Comparison of ENCODE assay signal across 16 mouse cellular contexts in the genomic region with DNA sequence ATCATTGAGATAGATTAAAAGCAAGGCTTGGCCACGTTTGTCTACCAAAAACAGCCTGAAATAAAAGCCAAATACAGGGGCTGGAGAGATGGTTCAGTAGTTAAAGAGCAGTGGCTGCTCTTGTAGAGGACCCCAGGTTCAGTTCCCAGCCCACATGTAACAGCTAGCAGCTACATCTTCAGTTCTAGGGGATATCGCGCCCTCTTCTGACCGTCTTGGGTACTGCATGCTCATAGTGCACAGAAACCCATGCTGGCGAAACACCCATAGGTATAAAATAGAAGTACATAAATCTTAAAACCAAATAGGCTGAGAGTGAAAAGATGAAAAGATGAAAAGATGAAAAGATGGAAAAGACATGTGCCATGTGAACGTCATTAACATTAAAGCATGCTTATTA. TPM values are rescaled to one million over a fixed set of nuclear protein-coding genes. Genes with fewer than 3 reads are reported as not detected.
A peak's percentile ranks its signal among the peaks of the same experiment; 100 is the strongest.
DNase-seq lines count a peak whose midpoint lies in the region; TF ChIP-seq lines count a peak whose summit lies in the region.
"Had no signal": no experiment of that assay in that cellular context is flagged by ENCODE, and none has a peak within 500 bp of the region (broad histone marks: within the 10 kb centered on the region; RNA-seq: fewer than 3 reads in every experiment).

No protein-coding gene starts in this region.

- peak; percentile 27; the same call in 1 of the 2 replicates for TF ChIP-seq CTCF in gastrocnemius, adult 2 months (IDR thresholded peaks at IDR 0.05)
- 0 out of 2 replicates have a peak, but pooled peaks have one; percentile 9 for TF ChIP-seq CTCF in lung, adult 2 months (IDR thresholded peaks at IDR 0.05; ENCODE audit: insufficient read depth, low read length)

- no peak overlapping the region for H3K4me3 ChIP-seq in gastrocnemius, adult 2 months
- no peak overlapping the region for H3K4me3 ChIP-seq in lung, adult 2 months (replicated peaks; ENCODE audit: extremely low read depth, low read depth, low read length)
- H3K4me3 ChIP-seq: limb, embryonic 10.5 days had no signal

- intact Hi-C loops in gastrocnemius, adult 2 months (cut with DNase I) = no loop called here
- intact Hi-C loops in gastrocnemius, postnatal 36 days (cut with DNase I) = no loop called here

- H3K27ac ChIP-seq in gastrocnemius, adult 2 months = no peak overlapping the region
- H3K27ac ChIP-seq: limb, embryonic 10.5 days had no signal

- DNase-seq in gastrocnemius, adult 2 months = no peak
- DNase-seq in gastrocnemius, postnatal 36 days = no peak
- no peak for DNase-seq in lung, adult 2 months
- DNase-seq in lung, adult 18-20 months = no peak
- peak; percentile 22 for DNase-seq in MEL-GATA-1-ER (ENCODE audit: extremely low read depth, low read depth)
- peak; percentile 11 for DNase-seq in retina, embryonic 14.5 days (ENCODE audit: low spot score)
- DNase-seq in layer of hippocampus, postnatal 14 days (ENCODE audit: low spot score in 2 of 2) = no peak
- DNase-seq in urinary bladder, adult 18-20 months (ENCODE audit: low spot score in 2 of 2) = no peak
- DNase-seq: heart, adult 11 months; heart, postnatal 36 days; kidney, adult 8-10 months; lung, postnatal 36 days; right cerebral cortex, postnatal 4 days had no signal

- H3K4me1 ChIP-seq in lung, adult 2 months (ENCODE audit: control insufficient read depth, insufficient read depth, low read length) = no peaks in the 10 kb centered on the region

- no peak for TF ChIP-seq POLR2A in lung, adult 2 months (IDR thresholded peaks at IDR 0.05; ENCODE audit: borderline replicate concordance, extremely low read depth, low read depth, low read length)

- 86% methylated on average over 6 of the region's 6 CpGs for WGBS in lung, adult 2 months

RNA-seq across cellular contexts. Expression of a gene that starts 35.4 kb away (rescaled TPM):
- total RNA-seq in gastrocnemius, adult 2 months (2021) = 10 to 100 TPM in 1 of 2 experiments, 1 to 10 TPM in 1; 8.2 to 13.7 TPM
- total RNA-seq in gastrocnemius, postnatal 36 days (2021) = 1 to 10 TPM; 3.8 to 8.5 TPM
- polyA plus RNA-seq in lung, adult 2 months (2012; rRNA removed) = 24.5 and 31.5 TPM in 2 replicates
- total RNA-seq in layer of hippocampus, postnatal 14 days (2021) = 1 to 10 TPM; 4.2 to 4.9 TPM
- total RNA-seq: common myeloid progenitor, adult 5-6 weeks; monocyte, adult 5-6 weeks had no signal

Comparison
In these comparisons a context has a peak if more than half of its experiments do, and no peak if none do; other contexts are left out.
1. DNase-seq: peak in MEL-GATA-1-ER (single experiment) and retina, embryonic 14.5 days (single experiment); none in gastrocnemius, adult 2 months (single experiment), gastrocnemius, postnatal 36 days (0 of 2), lung, adult 2 months (single experiment), lung, adult 18-20 months (0 of 2), layer of hippocampus, postnatal 14 days (0 of 2) and urinary bladder, adult 18-20 months (0 of 2).